Mouse (Mus musculus) forebrain, embryonic 12.5 days (tissue): ENCODE results near the gene Elof1. TPM values are rescaled to one million over a fixed set of nuclear protein-coding genes. Genes with fewer than 3 reads are reported as not detected.
A peak's percentile ranks its signal among the peaks of the same experiment; 100 is the strongest.

ENCODE experiments used
- ATAC-seq: fragments of 200-750 bp; cut with Nextera tagmentation; 2 replicates; pipeline ENCODE4 v1.8.0; 2017; ENCODE audit warnings: moderate TSS enrichment; ENCODE audit not compliant: low FRiP score
- H3K27ac ChIP-seq: fragments of 300-500 bp; sonication (generic); 2 replicates; pipeline ENCODE4 v1.5.1; 2016; ENCODE audit warnings: mild to moderate bottlenecking
- H3K27me3 ChIP-seq: fragments of 300-500 bp; sonication (generic); 2 replicates; pipeline ENCODE4 v1.6.1; 2016; ENCODE audit warnings: mild to moderate bottlenecking
- H3K36me3 ChIP-seq: fragments of 300-500 bp; sonication (generic); replicated peaks from 2 replicates; pipeline ENCODE4 v1.6.1; 2016; ENCODE audit warnings: mild to moderate bottlenecking
- H3K4me1 ChIP-seq: fragments of 300-500 bp; sonication (generic); 2 replicates; pipeline ENCODE4 v1.6.1; 2016
- H3K4me2 ChIP-seq: fragments of 300-500 bp; sonication (generic); 2 replicates; pipeline ENCODE4 v1.6.1; 2016; ENCODE audit warnings: mild to moderate bottlenecking, moderate library complexity
- H3K4me3 ChIP-seq: fragments of 300-500 bp; sonication (generic); replicated peaks from 2 replicates; pipeline ENCODE4 v1.5.1; 2016; ENCODE audit warnings: mild to moderate bottlenecking
- H3K9ac ChIP-seq: fragments of 300-500 bp; sonication (generic); 2 replicates; pipeline ENCODE4 v1.6.1; 2016; ENCODE audit warnings: mild to moderate bottlenecking
- H3K9me3 ChIP-seq: fragments of 300-500 bp; sonication (generic); 2 replicates; pipeline ENCODE4 v1.6.1; 2016
- WGBS: fragments of 180-500 bp; shearing (Covaris S2); methylation state at CpG from one replicate; pipeline ENCODE4 v1.1.7; 2016; 5-methylcytosine and 5-hydroxymethylcytosine counted together
- polyA plus RNA-seq: library from polyadenylated mRNA; unstranded; fragments of >200 nt; fragmentation: Nextera tagmentation; extraction: Ambion mirVana; gene quantifications from 2 replicates; pipeline ENCODE4 v1.2.1, GENCODE M21; 2016

Gene Elof1
- 178 and 186 TPM in 2 replicates for polyA plus RNA-seq

DNA sequence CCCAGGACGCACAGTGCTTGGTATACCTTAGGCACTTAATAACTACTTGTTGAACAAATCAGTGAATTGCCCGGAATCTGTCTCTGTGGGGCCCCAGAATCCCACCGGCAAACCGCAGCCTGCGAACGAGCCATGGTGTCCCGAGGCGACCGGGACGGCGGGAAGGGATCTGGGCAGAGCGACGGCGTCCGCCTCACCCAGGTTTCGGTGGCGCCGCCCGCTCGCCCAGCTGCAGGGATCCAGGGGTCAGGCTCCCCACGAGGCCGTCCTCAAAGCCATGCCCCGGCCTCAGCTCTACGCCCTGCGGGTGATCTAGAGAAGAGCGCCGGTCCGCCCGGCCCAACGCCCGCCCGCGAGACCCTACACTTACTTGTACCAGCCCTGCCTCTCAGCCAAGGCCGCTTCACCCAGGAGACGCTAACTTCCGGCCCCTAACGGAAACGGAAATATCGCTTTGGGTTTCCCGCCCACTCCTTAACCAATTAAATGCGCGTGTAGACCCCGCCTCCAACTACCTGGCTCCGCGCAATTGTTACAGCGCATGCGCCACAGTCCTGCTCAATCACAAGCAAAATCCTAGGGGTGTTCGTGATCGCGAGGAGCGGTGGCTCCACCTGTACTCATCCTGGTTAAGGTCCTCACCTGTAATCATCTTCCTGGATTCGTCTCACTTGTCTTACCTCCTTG is at the start of gene Elof1:
Gene Elof1, minus strand, starts transcription at position 433 of the 687 bp plus-strand sequence.
- H3K4me1 ChIP-seq = peaks cover 18% of the 10 kb centered on the region
- H3K36me3 ChIP-seq = peaks cover 20% of the 10 kb centered on the region
- peak within 1 kb of the TSS; percentile 79 for H3K4me2 ChIP-seq
- ATAC-seq = peak; percentile 96
- peak within 1 kb of the TSS; percentile 88 for H3K9ac ChIP-seq
- H3K27me3 ChIP-seq = no peaks in the 10 kb centered on the region
- H3K9me3 ChIP-seq = no peaks in the 10 kb centered on the region
- WGBS = under 1% methylated on average over 52 of the region's 52 CpGs
- H3K4me3 ChIP-seq = peak within 1 kb of the TSS; percentile 92
- H3K27ac ChIP-seq = peak within 1 kb of the TSS; percentile 78

DNA sequence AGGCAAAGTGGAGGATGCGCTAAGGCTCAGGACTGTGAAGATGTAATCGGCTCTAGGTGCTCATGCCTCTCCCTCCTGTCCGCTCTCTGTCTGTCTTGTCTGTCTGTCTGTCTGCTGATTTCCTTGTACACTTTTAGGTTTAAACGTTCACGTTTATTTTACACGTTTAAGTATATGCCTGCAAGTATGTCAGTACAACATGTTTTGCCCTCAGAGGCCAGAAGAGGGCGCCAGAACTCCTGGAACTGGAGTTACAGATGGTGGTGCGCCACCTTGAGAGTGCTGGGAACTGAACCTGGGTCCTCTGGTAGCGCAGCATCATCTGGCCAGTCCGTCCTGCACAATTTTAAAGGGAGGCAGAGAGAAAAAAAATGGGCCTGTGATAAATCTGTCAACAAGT is 49.7 kb upstream of the Elof1 start:
- ATAC-seq = no peak
- Histone ChIP-seq H3K27ac (no peak overlapping the region), H3K4me3 (no peak overlapping the region), H3K36me3 (no peaks in the 10 kb centered on the region), H3K4me2 (no peak overlapping the region), H3K27me3 (peaks cover 9% of the 10 kb centered on the region; the same call in 1 of the 2 replicates), H3K4me1 (peaks cover 9% of the 10 kb centered on the region), H3K9ac (no peak overlapping the region), H3K9me3 (peaks cover 6% of the 10 kb centered on the region)
- WGBS = 92% methylated on average over 10 of the region's 10 CpGs

DNA sequence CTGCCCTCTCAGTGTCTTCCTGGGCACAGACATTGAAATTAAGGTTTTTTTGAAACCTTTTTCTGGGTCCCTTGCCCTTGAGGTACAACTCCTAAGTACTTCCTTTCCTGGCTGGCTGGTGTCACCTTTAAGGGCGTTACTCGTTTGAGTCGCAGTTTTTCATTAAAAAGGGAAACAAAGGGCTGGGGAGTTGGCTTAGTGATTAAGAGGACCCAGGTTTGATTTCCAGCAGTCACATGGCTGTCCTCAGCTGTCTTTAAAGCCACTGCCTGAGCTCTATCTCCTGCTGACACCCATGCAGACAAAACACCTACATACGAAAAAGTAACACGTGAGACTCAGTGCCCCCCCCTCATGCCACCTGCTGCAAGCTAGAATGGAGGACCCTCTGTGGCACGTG is 49.0 kb upstream of the Elof1 start:
- no peak overlapping the region for H3K4me2 ChIP-seq
- WGBS = 46% methylated on average over 6 of the region's 6 CpGs
- H3K4me1 ChIP-seq = peaks cover 9% of the 10 kb centered on the region
- no peaks in the 10 kb centered on the region for H3K36me3 ChIP-seq
- H3K4me3 ChIP-seq = no peak overlapping the region
- ATAC-seq = no peak
- no peak overlapping the region for H3K9ac ChIP-seq
- H3K9me3 ChIP-seq = peaks cover 6% of the 10 kb centered on the region
- H3K27me3 ChIP-seq = peaks cover 9% of the 10 kb centered on the region; the same call in 1 of the 2 replicates
- H3K27ac ChIP-seq = no peak overlapping the region

DNA sequence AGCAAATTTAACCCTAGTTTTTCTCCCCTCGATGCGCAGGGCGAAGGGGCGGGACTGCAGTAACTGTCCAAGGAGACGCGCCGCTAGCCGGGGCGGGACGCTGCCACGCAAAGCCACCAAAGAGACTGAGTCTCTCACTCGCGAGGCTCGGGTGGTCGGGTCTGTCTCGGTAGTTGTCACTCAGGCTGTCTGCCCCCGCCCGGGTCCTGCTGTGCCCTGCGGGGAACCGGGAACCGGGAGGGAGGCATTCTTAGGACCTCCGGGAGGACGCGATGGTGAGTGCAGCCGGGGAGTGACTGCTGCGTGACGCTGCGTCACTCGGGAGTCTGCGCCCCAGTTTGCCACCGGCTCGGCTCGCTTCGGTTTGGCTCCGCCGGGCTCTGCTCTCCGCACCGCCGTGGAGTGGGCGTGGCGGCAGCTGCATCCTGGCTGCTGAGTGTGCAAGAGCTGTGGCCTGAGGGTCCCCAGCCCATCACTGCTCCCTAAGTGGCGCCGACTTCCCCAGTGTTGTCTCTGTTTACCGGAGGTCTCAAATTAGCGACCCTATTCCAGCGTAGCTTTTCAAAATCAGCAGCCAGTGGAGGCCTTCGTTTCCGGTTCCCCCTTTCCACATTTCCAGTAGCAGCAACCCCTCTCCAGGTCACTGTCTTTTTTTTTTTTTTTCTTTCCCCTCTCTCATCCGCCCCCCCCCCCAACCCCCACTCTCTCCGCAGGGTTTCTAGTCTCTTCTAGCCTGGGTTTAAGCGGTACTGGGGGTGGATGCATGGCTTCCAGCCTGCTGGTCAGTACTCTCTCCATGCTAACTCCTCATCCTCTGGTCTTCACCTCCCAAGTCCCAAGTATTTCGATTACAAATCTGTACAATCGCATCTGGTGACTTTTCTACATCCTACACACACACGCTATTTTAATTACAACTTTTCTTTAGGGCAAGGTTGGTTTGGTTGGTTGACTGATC is 48.0 kb upstream of the Elof1 start:
- Histone ChIP-seq H3K4me3 (peak overlapping the region; percentile 54), H3K27ac (peak overlapping the region; percentile 61), H3K27me3 (peaks cover 9% of the 10 kb centered on the region; the same call in 1 of the 2 replicates), H3K4me1 (peaks cover 9% of the 10 kb centered on the region), H3K9ac (peak overlapping the region; percentile 75), H3K4me2 (peak overlapping the region; percentile 94), H3K9me3 (peaks cover 6% of the 10 kb centered on the region), H3K36me3 (no peaks in the 10 kb centered on the region)
- peak; percentile 90 for ATAC-seq
- WGBS = 2% methylated on average over 45 of the region's 54 CpGs

GRCm38 (mm10) chr9:22162912-22163311 is 45.9 kb upstream of the Elof1 start:
- Histone ChIP-seq H3K9ac (no peak overlapping the region), H3K27me3 (peaks cover 12% of the 10 kb centered on the region), H3K36me3 (peaks cover 7% of the 10 kb centered on the region; the same call in 1 of the 2 replicates), H3K4me2 (no peak overlapping the region), H3K9me3 (peaks cover 6% of the 10 kb centered on the region), H3K27ac (no peak overlapping the region), H3K4me3 (no peak overlapping the region), H3K4me1 (peaks cover 12% of the 10 kb centered on the region)
- ATAC-seq = no peak
- WGBS = 87% methylated on average over 7 of the region's 7 CpGs

DNA sequence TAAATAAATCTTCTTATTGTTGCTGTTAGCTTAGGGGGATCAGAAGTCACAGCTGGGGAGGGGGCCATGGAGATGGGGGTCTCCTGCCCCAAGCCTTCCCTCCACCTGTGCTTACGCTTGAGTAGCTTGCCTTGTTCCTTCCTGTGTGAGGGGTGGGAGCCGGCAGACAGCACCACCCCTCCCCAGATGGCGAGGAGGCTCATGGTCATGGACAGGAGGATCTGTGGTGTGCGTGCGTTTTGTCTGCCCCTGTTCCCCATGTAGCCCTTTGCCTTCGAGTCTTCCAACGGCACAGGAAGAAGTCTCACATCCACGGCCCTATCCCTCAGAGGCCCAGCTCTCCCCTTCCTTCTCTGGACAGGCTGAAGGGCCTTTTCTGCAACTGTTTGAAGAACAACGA is 45.3 kb upstream of the Elof1 start:
- Histone ChIP-seq H3K27ac (no peak overlapping the region), H3K9me3 (peaks cover 6% of the 10 kb centered on the region), H3K4me3 (no peak overlapping the region), H3K4me1 (peaks cover 18% of the 10 kb centered on the region), H3K27me3 (peaks cover 12% of the 10 kb centered on the region), H3K36me3 (peaks cover 8% of the 10 kb centered on the region; the same call in 1 of the 2 replicates), H3K9ac (no peak overlapping the region), H3K4me2 (no peak overlapping the region)
- WGBS = 76% methylated on average over 9 of the region's 9 CpGs
- no peak for ATAC-seq

- H3K4me1 ChIP-seq = peaks cover 20% of the 10 kb centered on the region
- peaks cover 12% of the 10 kb centered on the region for H3K27me3 ChIP-seq
- H3K9me3 ChIP-seq = no peaks in the 10 kb centered on the region
- H3K9ac ChIP-seq = no peak overlapping the region
- no peak overlapping the region for H3K4me2 ChIP-seq
- H3K4me3 ChIP-seq = no peak overlapping the region
- no peak for ATAC-seq
- H3K36me3 ChIP-seq = peaks cover 8% of the 10 kb centered on the region; the same call in 1 of the 2 replicates
- WGBS = 39% methylated on average over 6 of the region's 6 CpGs
- no peak overlapping the region for H3K27ac ChIP-seq
Observed at GRCm38 (mm10) chr9:22161299-22161698, 44.3 kb upstream of the Elof1 start.

DNA sequence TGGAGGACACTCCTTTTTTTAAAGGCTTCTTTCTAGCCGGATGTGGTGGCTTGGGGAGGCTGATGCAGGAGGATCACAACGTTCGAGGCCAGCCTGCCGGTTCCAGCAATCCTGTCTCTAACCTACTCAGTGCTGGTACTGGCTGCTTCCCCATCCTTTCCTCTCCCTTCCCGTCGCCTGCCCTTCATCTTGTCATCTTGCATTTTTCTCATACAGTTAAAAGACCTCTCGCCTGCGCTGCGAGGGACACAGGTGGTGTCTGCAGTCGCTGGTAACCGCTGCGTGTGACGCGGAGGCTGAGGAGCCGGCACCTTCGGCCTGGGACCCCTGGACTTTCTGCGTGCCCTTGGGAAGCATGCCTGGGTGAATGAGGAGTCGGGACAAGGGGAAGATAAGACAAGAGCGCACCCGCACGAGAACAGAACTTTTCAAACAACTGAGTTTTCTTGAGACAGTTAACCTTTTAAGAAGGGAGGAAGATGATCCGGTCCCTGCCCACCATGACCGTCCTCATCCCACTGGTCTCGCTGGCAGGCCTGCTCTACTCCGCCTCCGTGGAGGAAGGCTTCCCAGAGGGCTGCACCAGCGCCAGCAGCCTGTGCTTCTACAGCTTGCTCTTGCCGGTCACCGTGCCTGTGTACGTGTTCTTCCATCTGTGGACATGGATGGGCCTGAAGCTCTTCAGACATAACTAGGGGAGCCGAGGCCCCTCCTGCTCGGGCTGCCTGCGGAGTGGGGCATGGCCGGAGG is 40.7 kb upstream of the Elof1 start:
- Histone ChIP-seq H3K4me3 (peak overlapping the region; percentile 63), H3K27me3 (peaks cover 3% of the 10 kb centered on the region)
- ATAC-seq = no peak

GRCm38 (mm10) chr9:22156497-22157245 is 39.7 kb upstream of the Elof1 start, which contains the start of gene Pigyl:
Pigyl (plus strand) TSS chr9:22156846.
- Histone ChIP-seq H3K27me3 (peaks cover 3% of the 10 kb centered on the region), H3K4me3 (peak within 1 kb of the TSS; percentile 63), H3K9ac (peak within 1 kb of the TSS; percentile 79), H3K9me3 (no peaks in the 10 kb centered on the region), H3K4me1 (peaks cover 14% of the 10 kb centered on the region), H3K4me2 (peak within 1 kb of the TSS; percentile 76), H3K36me3 (peaks cover 8% of the 10 kb centered on the region; the same call in 1 of the 2 replicates), H3K27ac (peak within 1 kb of the TSS; percentile 79)
- under 1% methylated on average over 65 of the region's 65 CpGs for WGBS
- ATAC-seq = peak; percentile 99

More for the DNA sequence above, 40.7 kb upstream of the Elof1 start:
- Histone ChIP-seq H3K9me3 (no peaks in the 10 kb centered on the region), H3K4me1 (peaks cover 14% of the 10 kb centered on the region), H3K27ac (0 out of 2 replicates have a peak overlapping the region, but pooled peaks have one; percentile 79), H3K4me2 (peak overlapping the region; percentile 76), H3K9ac (peak overlapping the region; percentile 79), H3K36me3 (peaks cover 8% of the 10 kb centered on the region; the same call in 1 of the 2 replicates)
- WGBS = 72% methylated on average over 34 of the region's 34 CpGs

DNA sequence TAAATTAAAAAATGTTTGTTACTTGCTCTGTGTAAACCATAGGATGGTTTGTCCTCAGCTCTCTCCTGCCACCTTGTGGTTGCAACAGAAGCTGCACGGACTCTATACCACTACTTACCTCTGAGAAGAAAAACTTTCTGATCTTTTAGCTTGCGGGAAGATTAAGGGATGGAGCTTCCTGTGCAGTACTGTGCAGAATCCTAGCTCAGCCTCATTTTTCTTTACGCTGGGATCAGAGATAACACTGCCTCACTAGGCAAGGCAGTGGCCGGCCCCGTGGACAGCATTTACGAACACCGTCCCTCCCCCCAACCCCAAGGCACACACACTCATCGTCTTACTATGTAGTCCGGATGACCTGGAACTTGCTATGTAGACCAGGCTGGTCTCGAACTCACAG is 38.6 kb upstream of the Elof1 start:
- no peak overlapping the region for H3K4me3 ChIP-seq
- H3K9me3 ChIP-seq = no peaks in the 10 kb centered on the region
- H3K9ac ChIP-seq = no peak overlapping the region
- peaks cover 3% of the 10 kb centered on the region for H3K27me3 ChIP-seq
- WGBS = 27% methylated on average over 10 of the region's 10 CpGs
- no peak overlapping the region for H3K27ac ChIP-seq
- no peak for ATAC-seq
- H3K4me2 ChIP-seq = peak overlapping the region; percentile 76; the same call in 1 of the 2 replicates
- H3K4me1 ChIP-seq = peaks cover 14% of the 10 kb centered on the region
- peaks cover 8% of the 10 kb centered on the region; the same call in 1 of the 2 replicates for H3K36me3 ChIP-seq

- H3K9ac ChIP-seq = no peak overlapping the region
Observed at GRCm38 (mm10) chr9:22153810-22154209, 36.8 kb upstream of the Elof1 start.

More at GRCm38 (mm10) chr9:22153810-22154209, 36.8 kb upstream of the Elof1 start:
- H3K27me3 ChIP-seq = peaks cover 2% of the 10 kb centered on the region; the same call in 1 of the 2 replicates
- H3K27ac ChIP-seq = no peak overlapping the region
- WGBS = 95% methylated on average over 3 of the region's 3 CpGs
- no peak overlapping the region for H3K4me2 ChIP-seq
- peaks cover 14% of the 10 kb centered on the region for H3K4me1 ChIP-seq
- H3K4me3 ChIP-seq = no peak overlapping the region
- ATAC-seq = no peak
- H3K9me3 ChIP-seq = no peaks in the 10 kb centered on the region
- H3K36me3 ChIP-seq = peaks cover 8% of the 10 kb centered on the region; the same call in 1 of the 2 replicates
